Mouse (Mus musculus): ENCODE measurements around the gene Tmem19. TPM values are rescaled to one million over a fixed set of nuclear protein-coding genes. Genes with fewer than 3 reads are reported as not detected.

Tmem19 gene
- polyA plus RNA-seq, 1 experiment from 2014 or later = 29.3 TPM

Other genes with a start within 250 kb of the Tmem19 start
- 0.06 TPM in 1 of 2 replicates, not detected in the other for gene Tph2, start 177.5 kb downstream of the Tmem19 start, polyA plus RNA-seq (2014; fragmentation: Nextera tagmentation; extraction: Ambion mirVana)
- gene Tbc1d15, start 111.0 kb downstream of the Tmem19 start, polyA plus RNA-seq (2014; fragmentation: Nextera tagmentation; extraction: Ambion mirVana) = 61.4 and 74.0 TPM in 2 replicates
- 7.1 and 9.4 TPM in 2 replicates for gene Rab21, start 46.9 kb downstream of the Tmem19 start, polyA plus RNA-seq (2014; fragmentation: Nextera tagmentation; extraction: Ambion mirVana)
- 14.3 and 15.6 TPM in 2 replicates for gene Thap2, start 21.9 kb upstream of the Tmem19 start, polyA plus RNA-seq (2014; fragmentation: Nextera tagmentation; extraction: Ambion mirVana)
- gene Zfc3h1, start 22.5 kb upstream of the Tmem19 start, polyA plus RNA-seq (2014; fragmentation: Nextera tagmentation; extraction: Ambion mirVana) = 26.6 and 27.4 TPM in 2 replicates
- gene A930009A15Rik, start 207.5 kb upstream of the Tmem19 start, polyA plus RNA-seq (2014; fragmentation: Nextera tagmentation; extraction: Ambion mirVana) = 0.42 TPM in 1 of 2 replicates, not detected in the other
- 10.4 and 13.1 TPM in 2 replicates for gene Lgr5, start 225.3 kb upstream of the Tmem19 start, polyA plus RNA-seq (2014; fragmentation: Nextera tagmentation; extraction: Ambion mirVana)

Measured in embryonic facial prominence, embryonic 14.5 days (tissue).